Mouse (Mus musculus) testis, adult 2 months (tissue): ENCODE results near the gene Atp8a2.
A peak's percentile ranks its signal among the peaks of the same experiment; 100 is the strongest.

ENCODE experiments used
- CTCF ChIP-seq: fragments of 200-500 bp; IDR thresholded peaks from 2 replicates; pipeline ENCODE4 v1.5.1; 2012; ENCODE audit warnings: low read depth, mild to moderate bottlenecking, inconsistent platforms, low read length, moderate library complexity; ENCODE audit not compliant: control insufficient read depth, insufficient read depth, insufficient replicate concordance
- POLR2A ChIP-seq: fragments of 200-500 bp; IDR thresholded peaks from 2 replicates; pipeline ENCODE4 v1.6.1; 2012; ENCODE audit warnings: low read depth, mild to moderate bottlenecking, inconsistent platforms, low read length, moderate library complexity; ENCODE audit not compliant: control insufficient read depth

GRCm38 (mm10) chr14:59646826-59647697 is 549.9 kb downstream of the Atp8a2 start:
- peak; percentile 14; the same call in 1 of the 2 replicates for TF ChIP-seq CTCF
- no peak for TF ChIP-seq POLR2A
